Mouse (Mus musculus): ENCODE results near the gene Nrn1. TPM values are rescaled to one million over a fixed set of nuclear protein-coding genes. Genes with fewer than 3 reads are reported as not detected.

Nrn1 gene
- polyA plus RNA-seq, 1 experiment from 2014 or later: 60.6 TPM

- Histone ChIP-seq H3K9ac (peak overlapping the region; percentile 85), H3K4me1 (replicated peaks) (peaks cover 41% of the 10 kb centered on the region), H3K27ac (peak overlapping the region; percentile 97), H3K4me2 (peak overlapping the region; percentile 67), H3K4me3 (peak overlapping the region; percentile 52), H3K27me3 (peaks cover 70% of the 10 kb centered on the region), H3K36me3 (no peaks in the 10 kb centered on the region), H3K9me3 (no peaks in the 10 kb centered on the region)
- no peak for ATAC-seq (ENCODE audit: low FRiP score)
- WGBS: 1% methylated on average over 34 of the region's 34 CpGs
Observed at GRCm38 (mm10) chr13:36731016-36731930, 3.7 kb downstream of the Nrn1 start.

- H3K4me3 ChIP-seq: peak overlapping the region; percentile 52
- H3K4me1 ChIP-seq (replicated peaks): peaks cover 41% of the 10 kb centered on the region
- peaks cover 65% of the 10 kb centered on the region for H3K27me3 ChIP-seq
- no peaks in the 10 kb centered on the region for H3K36me3 ChIP-seq
- peak overlapping the region; percentile 85 for H3K9ac ChIP-seq
- no peaks in the 10 kb centered on the region for H3K9me3 ChIP-seq
- H3K4me2 ChIP-seq: peak overlapping the region; percentile 67
- ATAC-seq (ENCODE audit: low FRiP score): no peak
- 3% methylated on average over 14 of the region's 14 CpGs for WGBS
- H3K27ac ChIP-seq: peak overlapping the region; percentile 97
Observed at GRCm38 (mm10) chr13:36730341-36730761, 4.6 kb downstream of the Nrn1 start.

- H3K9ac ChIP-seq: peak overlapping the region; percentile 85
- H3K27ac ChIP-seq: peak overlapping the region; percentile 97
- peak overlapping the region; percentile 67 for H3K4me2 ChIP-seq
- 1% methylated on average over 13 of the region's 13 CpGs for WGBS
- peak overlapping the region; percentile 52 for H3K4me3 ChIP-seq
- H3K9me3 ChIP-seq: no peaks in the 10 kb centered on the region
- peaks cover 43% of the 10 kb centered on the region for H3K4me1 ChIP-seq (replicated peaks)
- H3K27me3 ChIP-seq: peaks cover 66% of the 10 kb centered on the region
- ATAC-seq (ENCODE audit: low FRiP score): no peak
- H3K36me3 ChIP-seq: no peaks in the 10 kb centered on the region
Observed at GRCm38 (mm10) chr13:36729731-36730340, 5.1 kb downstream of the Nrn1 start.

GRCm38 (mm10) chr13:36728509-36728908 lies 6.4 kb downstream of the Nrn1 start:
- Histone ChIP-seq H3K9ac (peak overlapping the region; percentile 85), H3K4me1 (replicated peaks) (peaks cover 53% of the 10 kb centered on the region), H3K9me3 (no peaks in the 10 kb centered on the region), H3K36me3 (no peaks in the 10 kb centered on the region), H3K4me3 (peak overlapping the region; percentile 52), H3K27me3 (peaks cover 64% of the 10 kb centered on the region), H3K4me2 (peak overlapping the region; percentile 67), H3K27ac (peak overlapping the region; percentile 97)
- 7% methylated on average over 5 of the region's 5 CpGs for WGBS
- ATAC-seq (ENCODE audit: low FRiP score): no peak

GRCm38 (mm10) chr13:36727779-36728470 lies 7.0 kb downstream of the Nrn1 start:
- Histone ChIP-seq H3K9ac (peak overlapping the region; percentile 85), H3K36me3 (no peaks in the 10 kb centered on the region), H3K27ac (peak overlapping the region; percentile 97), H3K27me3 (peaks cover 69% of the 10 kb centered on the region), H3K4me3 (peak overlapping the region; percentile 52), H3K4me1 (replicated peaks) (peaks cover 59% of the 10 kb centered on the region), H3K9me3 (no peaks in the 10 kb centered on the region), H3K4me2 (peak overlapping the region; percentile 67)
- no peak for ATAC-seq (ENCODE audit: low FRiP score)
- under 1% methylated on average over 20 of the region's 23 CpGs for WGBS

GRCm38 (mm10) chr13:36726951-36727778 lies 7.8 kb downstream of the Nrn1 start:
- peak; percentile 56; the same call in 1 of the 2 replicates for ATAC-seq (ENCODE audit: low FRiP score)
- peak overlapping the region; percentile 52 for H3K4me3 ChIP-seq
- H3K4me1 ChIP-seq (replicated peaks): peaks cover 63% of the 10 kb centered on the region
- no peaks in the 10 kb centered on the region for H3K9me3 ChIP-seq
- peak overlapping the region; percentile 67 for H3K4me2 ChIP-seq
- H3K36me3 ChIP-seq: no peaks in the 10 kb centered on the region
- H3K9ac ChIP-seq: peak overlapping the region; percentile 85
- under 1% methylated on average over 34 of the region's 34 CpGs for WGBS
- peaks cover 77% of the 10 kb centered on the region for H3K27me3 ChIP-seq
- peak overlapping the region; percentile 97 for H3K27ac ChIP-seq

- whole genome bisulfite sequencing: 1% methylated on average over 24 of the region's 24 CpGs
- peak overlapping the region; percentile 85 for H3K9ac ChIP-seq
- peaks cover 83% of the 10 kb centered on the region for H3K27me3 ChIP-seq
- H3K27ac ChIP-seq: peak overlapping the region; percentile 97
- peaks cover 59% of the 10 kb centered on the region for H3K4me1 ChIP-seq (replicated peaks)
- H3K4me3 ChIP-seq: peak overlapping the region; percentile 52
- H3K9me3 ChIP-seq: no peaks in the 10 kb centered on the region
- no peaks in the 10 kb centered on the region for H3K36me3 ChIP-seq
- H3K4me2 ChIP-seq: peak overlapping the region; percentile 67
- ATAC-seq (ENCODE audit: low FRiP score): peak; percentile 0; the same call in 1 of the 2 replicates
Observed at GRCm38 (mm10) chr13:36726551-36726950, 8.4 kb downstream of the Nrn1 start.

- Histone ChIP-seq H3K27me3 (peaks cover 84% of the 10 kb centered on the region), H3K4me3 (no peak overlapping the region), H3K27ac (peak overlapping the region; percentile 97), H3K36me3 (no peaks in the 10 kb centered on the region), H3K9ac (peak overlapping the region; percentile 85; the same call in 1 of the 2 replicates), H3K4me2 (peak overlapping the region; percentile 67), H3K4me1 (replicated peaks) (peaks cover 59% of the 10 kb centered on the region), H3K9me3 (no peaks in the 10 kb centered on the region)
- no peak for ATAC-seq (ENCODE audit: low FRiP score)
- WGBS: under 1% methylated on average over 8 of the region's 8 CpGs
Observed at GRCm38 (mm10) chr13:36725881-36726280, 9.1 kb downstream of the Nrn1 start.

GRCm38 (mm10) chr13:36724533-36725470 lies 10.1 kb downstream of the Nrn1 start:
- H3K4me3 ChIP-seq: peak overlapping the region; percentile 28
- H3K27me3 ChIP-seq: peaks cover 83% of the 10 kb centered on the region
- peaks cover 55% of the 10 kb centered on the region for H3K4me1 ChIP-seq (replicated peaks)
- under 1% methylated on average over 40 of the region's 40 CpGs for WGBS
- no peaks in the 10 kb centered on the region for H3K9me3 ChIP-seq
- no peaks in the 10 kb centered on the region for H3K36me3 ChIP-seq
- peak overlapping the region; percentile 50 for H3K4me2 ChIP-seq
- peak; percentile 81 for ATAC-seq (ENCODE audit: low FRiP score)
- H3K27ac ChIP-seq: peak overlapping the region; percentile 97
- peak overlapping the region; percentile 66 for H3K9ac ChIP-seq

GRCm38 (mm10) chr13:36723726-36724300 lies 11.1 kb downstream of the Nrn1 start:
- Histone ChIP-seq H3K27me3 (peaks cover 75% of the 10 kb centered on the region), H3K4me2 (peak overlapping the region; percentile 50), H3K4me3 (no peak overlapping the region; the same call in 1 of the 2 replicates), H3K4me1 (replicated peaks) (peaks cover 47% of the 10 kb centered on the region), H3K36me3 (no peaks in the 10 kb centered on the region), H3K9ac (no peak overlapping the region), H3K9me3 (no peaks in the 10 kb centered on the region), H3K27ac (peak overlapping the region; percentile 97)
- ATAC-seq (ENCODE audit: low FRiP score): no peak
- WGBS: 3% methylated on average over 15 of the region's 15 CpGs

All from hindbrain, embryonic 13.5 days (tissue).